In the genomic region with DNA sequence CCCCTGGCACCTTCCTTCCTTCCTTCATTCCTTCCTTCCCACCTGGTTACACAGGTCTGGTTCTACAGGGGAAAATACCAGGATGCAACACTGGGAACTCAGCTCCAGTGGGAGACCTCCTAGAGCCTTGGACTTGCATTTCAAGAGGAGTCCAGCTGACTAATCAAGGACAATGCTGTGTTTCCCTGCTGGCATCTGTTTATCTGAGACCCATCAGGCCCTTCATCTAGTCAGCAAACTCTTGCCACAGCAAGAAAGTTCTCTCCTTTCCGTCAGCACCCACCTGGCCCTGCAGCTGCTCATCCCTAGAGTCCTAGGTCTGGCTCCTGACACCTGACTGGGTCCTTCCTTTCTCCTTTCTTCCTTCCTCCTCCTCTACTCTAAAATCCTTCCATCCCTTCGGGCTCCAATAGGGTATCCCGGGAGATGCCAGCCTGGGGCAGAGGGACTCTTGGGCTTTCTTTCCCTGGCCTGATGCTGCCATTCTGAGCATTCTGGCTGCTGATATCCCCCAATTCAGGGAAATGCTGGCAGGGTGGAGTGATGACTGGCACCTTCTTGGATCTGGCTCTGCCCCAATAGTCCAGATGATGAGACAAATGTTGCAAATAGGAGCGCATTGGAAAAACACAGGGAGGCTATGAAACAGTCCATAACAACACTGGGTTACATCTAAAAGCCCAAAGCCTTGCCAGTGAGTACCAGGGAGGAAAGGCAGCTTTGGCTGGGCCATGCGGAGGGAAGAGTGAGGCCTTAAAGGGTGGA, we compare ENCODE assay signal across 8 mouse cellular contexts. TPM values are rescaled to one million over a fixed set of nuclear protein-coding genes. Genes with fewer than 3 reads are reported as not detected.
DNase-seq lines count a peak whose midpoint lies in the region; ATAC-seq and TF ChIP-seq lines count a peak whose summit lies in the region.

No protein-coding gene starts in this region.

- H3K36me3 ChIP-seq in intestine, embryonic 14.5 days (ENCODE audit: control insufficient read depth, insufficient read depth, low read length), result peaks cover 28% of the 10 kb centered on the region
- peaks cover 5% of the 10 kb centered on the region; the same call in 1 of the 2 replicates for H3K36me3 ChIP-seq in neural tube, embryonic 15.5 days

- H3K4me2 ChIP-seq in intestine, embryonic 14.5 days (ENCODE audit: low read length), result peak overlapping the region; percentile 77
- H3K4me2 ChIP-seq in neural tube, embryonic 15.5 days, result peak overlapping the region; percentile 97

- peak overlapping the region; percentile 40 for H3K4me3 ChIP-seq in lung, adult 2 months (replicated peaks; ENCODE audit: extremely low read depth, low read depth, low read length)
- H3K4me3 ChIP-seq in intestine, embryonic 14.5 days (ENCODE audit: low read depth, low read length), result no peak overlapping the region
- H3K4me3 ChIP-seq in neural tube, embryonic 15.5 days (replicated peaks), result no peak overlapping the region

- DNase-seq in adrenal gland, adult (ENCODE audit: inconsistent age in 2 of 2, low spot score in 1 of 2), result peak; percentile 31 to 73
- DNase-seq in adrenal gland, postnatal 36 days, result no peak
- DNase-seq in lung, adult 2 months, result no peak
- no peak for DNase-seq in lung, postnatal 14 days
- no peak for DNase-seq in intestine, embryonic 14.5 days (ENCODE audit: low spot score)
- DNase-seq in spleen, postnatal 36 days (ENCODE audit: low spot score in 2 of 2), result no peak
- no peak for DNase-seq in kidney, postnatal 14 days

- no peak for TF ChIP-seq CTCF in lung, adult 2 months (IDR thresholded peaks at IDR 0.05; ENCODE audit: insufficient read depth, low read length)

- peaks cover 11% of the 10 kb centered on the region for H3K4me1 ChIP-seq in lung, adult 2 months (ENCODE audit: control insufficient read depth, insufficient read depth, low read length)
- H3K4me1 ChIP-seq in intestine, embryonic 14.5 days (replicated peaks; ENCODE audit: control insufficient read depth, insufficient read depth, low read length), result peaks cover 9% of the 10 kb centered on the region
- H3K4me1 ChIP-seq in neural tube, embryonic 15.5 days, result peaks cover 44% of the 10 kb centered on the region

- WGBS in lung, adult 2 months, result 66% methylated on average over 5 of the region's 5 CpGs
- WGBS in intestine, embryonic 14.5 days, result 92% methylated on average over 5 of the region's 5 CpGs
- WGBS in neural tube, embryonic 15.5 days, result 81% methylated on average over 5 of the region's 5 CpGs

- H3K9ac ChIP-seq in intestine, embryonic 14.5 days (ENCODE audit: low read length), result no peak overlapping the region
- H3K9ac ChIP-seq in neural tube, embryonic 15.5 days (replicated peaks), result no peak overlapping the region

- H3K27ac ChIP-seq in intestine, embryonic 14.5 days (ENCODE audit: low read depth), result no peak overlapping the region
- no peak overlapping the region for H3K27ac ChIP-seq in neural tube, embryonic 15.5 days (replicated peaks)

- no peak for TF ChIP-seq POLR2A in lung, adult 2 months (IDR thresholded peaks at IDR 0.05; ENCODE audit: borderline replicate concordance, extremely low read depth, low read depth, low read length)

- ATAC-seq in intestine, embryonic 14.5 days (replicated peaks; ENCODE audit: low FRiP score, low TSS enrichment, low read depth), result no peak
- ATAC-seq in neural tube, embryonic 15.5 days (ENCODE audit: low FRiP score), result no peak

- no peaks in the 10 kb centered on the region for H3K9me3 ChIP-seq in intestine, embryonic 14.5 days (ENCODE audit: control insufficient read depth, low read length)
- H3K9me3 ChIP-seq in neural tube, embryonic 15.5 days (replicated peaks), result no peaks in the 10 kb centered on the region

- H3K27me3 ChIP-seq in intestine, embryonic 14.5 days (replicated peaks; ENCODE audit: control insufficient read depth, insufficient read depth, low read length), result no peaks in the 10 kb centered on the region
- H3K27me3 ChIP-seq in neural tube, embryonic 15.5 days (replicated peaks), result no peaks in the 10 kb centered on the region

RNA-seq across cellular contexts. Expression of a gene that starts 2.7 kb away (rescaled TPM):
- 10 to 100 TPM; 14.2 to 27.4 TPM for total RNA-seq in adrenal gland, postnatal 36 days (2021)
- 27.8 and 32.5 TPM in 2 replicates for polyA plus RNA-seq in lung, adult 2 months (2012; rRNA removed)
- polyA plus RNA-seq in intestine, embryonic 14.5 days (2014; fragmentation: Nextera tagmentation; extraction: Ambion mirVana), result 13.3 and 13.6 TPM in 2 replicates
- 7.8 and 8.4 TPM in 2 replicates for polyA plus RNA-seq in neural tube, embryonic 15.5 days (2015; fragmentation: Nextera tagmentation; extraction: Ambion mirVana)

Comparison
In these comparisons a context has a peak if more than half of its experiments do, and no peak if none do; other contexts are left out.
1. DNase-seq: peak in adrenal gland, adult (2 of 2); none in adrenal gland, postnatal 36 days (0 of 2), lung, adult 2 months (single experiment), lung, postnatal 14 days (single experiment), intestine, embryonic 14.5 days (single experiment), spleen, postnatal 36 days (0 of 2) and kidney, postnatal 14 days (single experiment).